Mouse (Mus musculus) ZHBTc4 (cell line): Measurements from ENCODE around the gene Map2k7.

ENCODE experiments used
- DNase-seq: peaks from one replicate; pipeline ENCODE4 v3.0.0-alpha.2; 2011; ENCODE audit warnings: low read depth, low spot score

Map2k7 gene

DNA sequence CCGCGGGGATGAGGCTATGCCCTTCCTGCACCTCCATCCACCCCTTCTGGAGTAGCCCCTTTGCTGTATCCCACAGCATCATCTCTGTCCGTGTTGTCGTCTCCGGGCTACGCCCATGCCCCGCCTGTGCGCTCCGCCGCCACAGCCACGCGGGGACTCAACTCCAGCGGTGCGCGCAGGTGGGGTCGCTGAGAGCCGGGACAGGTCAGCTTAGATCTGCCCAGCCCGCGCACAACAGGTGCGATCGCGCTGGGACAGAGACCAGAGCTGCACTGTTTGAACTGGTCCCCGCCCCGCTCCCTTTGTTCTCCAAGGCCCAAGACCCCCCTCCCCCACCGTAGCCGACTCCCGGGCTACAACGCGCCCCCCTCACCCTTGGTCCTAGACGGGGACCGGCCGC is 20.1 kb downstream of the Map2k7 start:
- no peak for DNase-seq

DNA sequence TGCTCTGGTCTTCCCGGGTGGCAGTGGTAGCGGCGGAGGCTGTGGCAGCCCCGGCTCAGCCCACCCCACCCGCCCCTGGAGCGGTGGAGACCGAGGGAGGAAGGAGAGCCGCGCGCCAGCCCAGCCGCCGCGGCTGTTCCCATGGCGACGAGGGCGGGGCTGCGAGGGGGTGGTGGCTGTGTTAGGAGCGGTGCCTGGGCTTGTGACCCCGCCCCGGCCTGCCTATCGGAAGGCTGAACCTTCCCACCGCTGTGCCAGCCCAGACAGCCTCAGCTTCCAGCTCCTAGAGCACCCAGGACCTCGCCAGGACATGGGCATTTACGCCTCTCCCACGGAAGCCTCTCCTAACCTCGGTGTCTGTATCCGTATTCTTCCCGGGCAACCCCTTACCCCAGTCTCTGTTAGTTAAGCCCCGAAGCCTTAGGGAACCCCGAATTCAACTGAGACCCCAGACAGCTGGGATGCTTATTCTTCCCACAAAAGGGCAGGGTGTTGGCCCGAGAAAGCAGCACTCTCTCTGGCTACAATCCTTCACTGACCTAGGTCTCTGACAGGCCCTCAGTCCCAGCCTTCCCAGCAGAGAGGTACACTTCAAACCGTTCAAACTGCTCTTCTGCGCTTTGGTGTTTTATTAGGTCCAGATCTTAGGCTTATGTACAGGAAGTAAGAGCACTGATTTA is 20.7 kb downstream of the Map2k7 start, which contains the start of gene Ctxn1:
Gene Ctxn1 (minus strand): TSS at position 150 of the 680 bp plus-strand sequence.
- DNase-seq: peak; percentile 98

DNA sequence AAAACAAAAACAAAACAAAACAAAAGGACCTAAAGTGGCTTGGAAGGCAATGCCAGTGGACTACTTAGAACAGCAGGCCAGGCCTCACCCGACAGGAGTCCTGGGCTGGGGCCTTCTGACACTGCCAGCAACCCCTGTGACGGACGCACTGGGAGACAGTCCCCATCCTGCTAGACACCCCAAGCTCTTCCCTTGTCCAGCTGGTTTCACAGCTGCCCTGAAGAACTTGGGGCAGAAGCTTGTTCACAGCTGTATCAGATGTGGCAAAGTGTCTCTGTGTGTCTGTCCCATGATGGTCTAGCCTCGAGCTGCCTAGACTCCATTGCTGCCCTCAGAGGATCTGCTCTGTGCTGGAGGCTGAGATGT is 21.2 kb downstream of the Map2k7 start:
- DNase-seq: no peak

DNA sequence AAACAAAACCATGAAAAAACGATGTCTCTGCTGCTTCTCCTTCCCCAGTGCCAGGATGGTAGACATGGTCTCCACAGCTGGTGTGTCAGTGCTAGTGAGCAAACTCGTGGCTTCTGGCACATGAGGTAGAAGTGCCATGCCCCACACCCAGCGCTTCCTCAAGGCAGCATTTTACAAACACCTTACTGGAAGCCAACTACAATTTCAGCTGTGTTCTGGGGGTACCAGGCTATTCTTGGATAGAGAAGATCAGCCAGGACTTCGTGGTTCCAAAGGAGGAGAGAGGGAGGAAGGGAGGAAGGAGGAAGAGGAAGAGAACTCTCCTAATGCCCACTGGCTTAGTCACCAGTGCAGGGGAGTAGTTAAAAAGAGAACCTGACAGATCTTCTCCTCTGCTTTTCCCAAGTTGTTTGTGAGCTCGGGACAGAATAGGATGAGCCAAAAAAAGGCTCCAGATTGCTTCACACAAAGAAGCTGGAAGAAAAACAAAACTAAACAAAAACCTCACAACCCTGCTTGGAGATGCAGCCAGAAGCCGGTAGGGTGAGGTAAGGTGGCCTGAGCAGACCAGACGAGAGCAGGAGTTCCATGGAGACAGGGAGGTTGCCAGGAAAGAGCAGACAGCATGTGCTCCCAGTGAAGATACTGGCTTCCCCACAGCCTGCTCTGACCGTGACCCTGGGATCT is 24.7 kb downstream of the Map2k7 start:
- no peak for DNase-seq

DNA sequence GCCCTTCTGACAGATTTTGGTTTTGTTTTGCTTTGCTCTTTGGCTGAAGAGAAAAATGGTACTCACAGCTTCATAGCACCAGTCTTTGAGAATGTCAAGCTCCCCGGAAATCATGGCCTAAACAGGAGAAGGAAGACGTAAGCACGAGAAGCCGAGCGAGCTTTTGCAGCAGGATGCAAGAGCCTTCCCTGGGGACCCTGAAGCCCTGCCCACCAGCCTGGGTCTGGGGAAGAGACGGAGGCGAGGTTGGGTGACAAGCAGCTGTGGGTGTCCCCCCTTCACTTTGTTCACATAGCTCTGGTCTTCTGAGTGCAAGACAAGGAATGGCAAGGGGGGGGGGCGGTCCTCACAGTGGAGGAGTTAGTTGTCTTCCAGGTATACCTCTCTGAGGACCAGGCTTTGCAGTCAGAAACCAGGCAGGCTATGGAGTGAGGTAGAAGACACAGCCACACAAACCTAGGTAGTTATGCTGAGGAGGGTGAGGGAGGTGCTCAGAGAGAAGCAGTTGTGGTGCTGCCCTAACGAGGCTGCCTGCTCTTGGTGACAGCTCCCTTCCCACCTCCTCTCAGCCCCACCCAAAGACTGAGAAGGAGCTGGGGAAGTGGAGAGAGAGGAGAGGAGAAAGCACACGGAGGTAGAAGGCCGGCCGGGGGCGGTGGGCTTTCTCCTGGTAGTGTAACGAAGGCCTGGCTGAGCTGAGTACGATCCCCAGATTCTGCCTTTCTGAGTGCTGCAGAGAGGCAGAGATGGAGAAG is 26.8 kb downstream of the Map2k7 start:
- DNase-seq: no peak

DNA sequence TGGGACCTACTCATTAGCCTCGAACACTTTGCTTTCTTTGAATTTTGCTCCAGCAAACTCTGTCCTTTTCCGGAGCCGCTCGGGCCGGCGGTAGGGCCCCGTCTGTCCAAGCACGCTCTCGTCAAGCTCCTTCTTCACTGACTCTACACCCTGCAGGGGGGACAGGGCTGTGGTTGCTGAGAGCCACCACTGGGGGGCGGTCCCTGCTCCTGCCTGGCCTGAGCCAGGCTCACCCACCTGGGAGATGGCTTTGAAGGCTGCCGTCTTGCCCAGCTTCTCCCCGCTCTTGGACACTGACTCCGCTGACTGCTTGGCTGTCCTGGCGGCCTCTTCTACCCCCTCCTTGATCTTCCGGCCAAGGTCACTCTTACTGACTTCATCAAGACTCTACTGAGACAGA is 29.1 kb downstream of the Map2k7 start:
- peak; percentile 81 for DNase-seq

DNA sequence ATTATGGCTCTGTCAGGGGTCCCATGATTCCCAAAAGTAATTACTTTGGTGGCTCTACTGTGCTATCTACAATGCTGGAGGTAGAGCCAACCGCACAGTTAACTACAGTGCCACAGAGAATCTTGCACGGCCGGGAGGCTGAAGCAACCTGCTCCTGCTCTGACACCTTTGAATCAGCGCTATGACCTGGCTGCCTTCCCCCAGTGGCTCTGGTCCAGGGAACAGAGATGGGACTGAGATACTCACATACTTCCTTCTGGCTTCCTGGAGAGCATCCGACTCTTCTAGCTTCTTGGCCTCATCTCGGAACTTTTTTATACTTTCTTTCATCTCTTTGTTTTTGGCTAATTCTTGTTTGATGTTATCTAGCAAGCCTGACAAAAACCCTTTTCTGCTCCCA is 31.1 kb downstream of the Map2k7 start:
- no peak for DNase-seq

DNA sequence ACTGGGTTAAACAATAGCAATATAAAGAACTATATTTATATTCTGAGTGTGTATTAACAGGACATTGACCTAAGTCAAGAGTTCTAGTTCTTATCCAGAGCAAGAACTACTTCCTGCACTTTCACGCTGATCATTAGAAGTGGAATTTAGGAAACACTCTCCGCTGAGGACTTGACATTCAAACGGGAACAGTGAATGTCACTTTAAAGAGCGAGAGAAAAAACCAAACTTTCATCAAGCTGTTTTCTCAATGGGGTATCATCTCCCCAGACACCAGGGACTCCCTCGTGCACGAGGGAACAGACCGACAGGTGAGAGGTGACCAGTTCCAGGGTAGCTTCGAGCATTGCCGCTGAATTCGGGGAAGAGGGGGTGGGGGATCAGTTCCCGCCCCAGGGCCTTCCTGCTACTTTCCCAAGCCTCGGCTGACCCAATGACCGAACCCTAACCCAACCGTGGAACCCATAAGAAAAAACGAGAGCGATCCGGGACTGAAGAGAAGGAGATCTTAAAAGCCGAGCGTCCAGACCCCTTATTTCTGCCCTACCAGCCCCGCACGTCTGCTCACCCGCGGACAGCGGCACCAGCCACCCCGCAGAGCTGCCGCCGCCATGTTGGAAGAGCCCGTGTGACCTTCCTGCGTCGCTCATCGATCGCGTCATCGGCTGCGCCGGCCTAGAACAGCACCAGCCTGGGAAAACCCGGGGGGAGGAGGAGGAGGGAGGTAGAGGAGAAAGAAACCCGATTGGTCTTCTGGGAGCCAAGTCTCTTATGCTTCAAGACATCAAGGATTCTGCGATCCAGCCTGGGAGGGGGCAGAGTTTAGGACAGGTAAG is 37.0 kb downstream of the Map2k7 start, which contains the start of gene Timm44:
Gene Timm44 (minus strand): TSS at position 639 of the 836 bp plus-strand sequence.
- DNase-seq: peak; percentile 98

DNA sequence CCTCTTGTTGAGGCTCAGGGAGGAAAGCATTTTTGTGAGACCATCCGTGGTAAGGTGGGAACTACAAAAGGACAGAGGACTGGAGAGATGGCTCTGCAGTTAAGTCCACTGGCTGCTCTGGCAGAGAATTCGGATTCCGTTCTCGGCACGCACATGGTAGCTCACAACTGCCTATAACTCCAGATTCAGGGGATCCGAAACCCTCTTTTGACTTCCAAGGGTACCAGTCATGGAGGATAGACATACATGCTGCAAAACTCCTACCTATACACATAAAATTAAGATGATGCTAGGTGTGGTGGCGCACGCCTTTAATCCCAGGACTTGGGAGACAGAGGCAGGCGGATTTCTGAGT is 37.5 kb downstream of the Map2k7 start:
- no peak for DNase-seq

DNA sequence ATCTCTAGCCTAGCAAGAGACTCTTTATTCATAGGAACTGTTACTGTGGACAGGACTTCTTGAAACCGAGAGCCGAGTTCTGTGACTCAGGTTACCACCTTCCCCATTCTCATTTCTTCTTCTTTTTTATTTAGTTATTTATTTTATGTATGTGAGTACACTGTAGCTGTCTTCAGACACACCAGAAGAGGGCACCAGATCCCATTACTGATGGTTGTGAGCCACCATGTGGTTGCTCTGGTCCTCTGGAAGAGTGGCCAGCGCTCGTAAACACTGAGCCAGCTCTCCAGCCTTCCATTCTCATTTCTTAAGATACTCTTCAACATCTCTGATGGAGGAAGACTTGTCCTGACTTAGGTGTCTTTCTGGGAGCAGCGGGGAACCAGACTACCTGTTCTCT is 54.2 kb downstream of the Map2k7 start:
- DNase-seq: no peak
